Mouse (Mus musculus) CD4-positive naive resting alpha-beta T cell, adult 57 days (primary cell): Measurements from ENCODE around the gene Serpina3k. TPM values are rescaled to one million over a fixed set of nuclear protein-coding genes. Genes with fewer than 3 reads are reported as not detected.

Experiments
- total RNA-seq: library from RNA; stranded (reverse); gene quantifications from one replicate; pipeline ENCODE4 v1.2.4, GENCODE M21; 2023

The Serpina3k gene
- total RNA-seq, result not detected

DNA sequence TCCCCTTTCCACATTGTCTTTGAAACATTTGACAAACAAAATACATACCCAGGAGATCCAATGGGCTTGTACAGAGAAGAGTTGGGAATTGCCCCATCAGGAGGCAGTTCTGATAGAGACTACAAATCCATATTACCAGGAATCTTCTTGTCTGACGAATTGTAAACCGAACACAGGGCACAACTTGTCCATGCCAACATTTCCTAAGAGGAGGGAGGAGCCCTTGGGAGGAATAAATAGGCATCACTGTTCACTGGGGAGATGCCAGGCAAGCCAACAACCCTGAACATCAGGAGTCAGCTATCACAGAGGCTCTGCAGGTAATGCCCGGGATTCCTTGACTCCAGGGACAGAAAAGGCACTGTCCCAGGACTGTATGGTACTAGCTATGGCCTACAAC lies at the start of gene Serpina3k, which contains the start of gene Serpina3m:
Gene Serpina3k, plus strand, starts transcription at position 261 of the 400 bp plus-strand sequence.
Gene Serpina3m, plus strand, starts transcription at position 261 of the 400 bp plus-strand sequence.

DNA sequence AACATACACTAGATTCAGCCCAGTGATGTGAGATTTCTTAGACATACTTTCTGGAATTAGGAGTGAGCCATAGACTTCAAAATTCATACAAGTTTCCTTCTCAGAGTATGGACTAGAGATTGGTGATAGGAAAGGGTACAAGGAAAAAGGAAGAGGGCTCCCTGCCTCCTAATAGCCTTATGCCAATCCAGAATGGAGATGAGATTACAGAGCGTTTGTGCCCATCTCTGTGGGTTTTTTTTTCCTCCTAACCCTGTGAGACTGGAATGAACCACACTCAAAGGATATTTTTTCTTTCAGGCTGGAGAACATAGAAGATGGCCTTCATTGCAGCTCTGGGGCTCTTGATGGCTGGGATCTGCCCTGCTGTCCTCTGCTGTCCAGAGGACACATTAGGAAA lies 24.0 kb upstream of the Serpina3k start, which contains the start of gene Serpina3j:
Gene Serpina3j, plus strand, starts transcription at position 301 of the 400 bp plus-strand sequence.

Other genes with a start within 250 kb of the Serpina3k start
- gene Serpina5, start 237.4 kb upstream of the Serpina3k start, total RNA-seq, result not detected
- not detected for gene Serpina3a, start 225.8 kb upstream of the Serpina3k start, total RNA-seq
- not detected for gene Serpina3b, start 210.5 kb upstream of the Serpina3k start, total RNA-seq
- not detected for gene Serpina3c, start 184.6 kb upstream of the Serpina3k start, total RNA-seq
- 0.65 TPM for gene Serpina3f, start 123.9 kb upstream of the Serpina3k start, total RNA-seq
- 10.6 TPM for gene Serpina3g, start 102.2 kb upstream of the Serpina3k start, total RNA-seq
- gene Serpina3i, start 75.4 kb upstream of the Serpina3k start, total RNA-seq, result not detected
- not detected for gene Serpina3j, start 23.9 kb upstream of the Serpina3k start, total RNA-seq
- not detected for gene Serpina3m, start within 50 bp of the Serpina3k start, total RNA-seq
- not detected for gene Serpina3n, start 68.2 kb downstream of the Serpina3k start, total RNA-seq
- not detected for gene Gsc, start 134.8 kb downstream of the Serpina3k start, total RNA-seq